Comparison of ENCODE assay signal across 8 mouse cellular contexts in genomic region chr4:107802185-107802449, GRCm38 (mm10). TPM values are rescaled to one million over a fixed set of nuclear protein-coding genes. Genes with fewer than 3 reads are reported as not detected.
DNase-seq lines count a peak whose midpoint lies in the region; ATAC-seq and TF ChIP-seq lines count a peak whose summit lies in the region.

TSS of gene Lrp8 (plus strand) at chr4:107802261.

- peak within 1 kb of the TSS; percentile 98 for H3K4me2 ChIP-seq in heart, embryonic 13.5 days
- H3K4me2 ChIP-seq in neural tube, embryonic 12.5 days (replicated peaks): peak within 1 kb of the TSS; percentile 73

- WGBS in heart, embryonic 13.5 days: 2% methylated on average over 22 of the region's 44 CpGs
- 2% methylated on average over 44 of the region's 44 CpGs for WGBS in forebrain, embryonic 10.5 days
- WGBS in neural tube, embryonic 12.5 days: 0% methylated on average over 37 of the region's 44 CpGs

- TF ChIP-seq CTCF in E14TG2a.4 (conservative IDR thresholded peaks at IDR 0.05; ENCODE audit: low read length): no peak

- ATAC-seq in heart, embryonic 13.5 days (ENCODE audit: extremely low read depth, insufficient number of reproducible peaks, low FRiP score, low TSS enrichment): no peak
- no peak for ATAC-seq in neural tube, embryonic 12.5 days (ENCODE audit: low FRiP score, low read depth)

- H3K4me3 ChIP-seq in heart, embryonic 13.5 days: peak within 1 kb of the TSS; percentile 80
- H3K4me3 ChIP-seq in E14TG2a.4 (replicated peaks; ENCODE audit: low read length): peak within 1 kb of the TSS; percentile 86
- H3K4me3 ChIP-seq in forebrain, embryonic 10.5 days: peak within 1 kb of the TSS; percentile 87
- H3K4me3 ChIP-seq in neural tube, embryonic 12.5 days: peak within 1 kb of the TSS; percentile 85

- H3K9me3 ChIP-seq in heart, embryonic 13.5 days: no peaks in the 10 kb centered on the region
- H3K9me3 ChIP-seq in E14TG2a.4 (ENCODE audit: low read length): no peaks in the 10 kb centered on the region
- no peaks in the 10 kb centered on the region for H3K9me3 ChIP-seq in forebrain, embryonic 10.5 days
- H3K9me3 ChIP-seq in neural tube, embryonic 12.5 days: no peaks in the 10 kb centered on the region

- intact Hi-C loops in left cerebral cortex, postnatal 10 days (cut with DNase I): loop anchor here (2.0 kb wide), 1 partner anchor 63 kb away; no protein-coding TSS in a partner anchor

- H3K27me3 ChIP-seq in heart, embryonic 13.5 days (replicated peaks): peaks cover 85% of the 10 kb centered on the region
- peaks cover 77% of the 10 kb centered on the region for H3K27me3 ChIP-seq in E14TG2a.4 (ENCODE audit: insufficient read depth, low read length)
- H3K27me3 ChIP-seq in forebrain, embryonic 10.5 days (ENCODE audit: poor library complexity, severe bottlenecking): 0 out of 2 replicates have a peak, but pooled peaks cover 16% of the 10 kb centered on the region
- H3K27me3 ChIP-seq in neural tube, embryonic 12.5 days (replicated peaks): no peaks in the 10 kb centered on the region

- DNase-seq in heart, postnatal 4 days: no peak
- DNase-seq in forebrain, embryonic 10.5 days (ENCODE audit: extremely low spot score, low spot score): no peak
- peak in 1 of 2 experiments; percentile 92 for DNase-seq in left cerebral cortex, postnatal 10 days (ENCODE audit: extremely low spot score in 1 of 2, low spot score in 2 of 2)
- DNase-seq in adrenal gland, adult 8-10 months: no peak
- no peak for DNase-seq in adrenal gland, adult 2 months

- H3K36me3 ChIP-seq in heart, embryonic 13.5 days: no peaks in the 10 kb centered on the region
- H3K36me3 ChIP-seq in E14TG2a.4 (ENCODE audit: insufficient read depth, low read length): peaks cover 5% of the 10 kb centered on the region; the same call in 1 of the 2 replicates
- H3K36me3 ChIP-seq in forebrain, embryonic 10.5 days (replicated peaks): peaks cover 30% of the 10 kb centered on the region
- peaks cover 20% of the 10 kb centered on the region for H3K36me3 ChIP-seq in neural tube, embryonic 12.5 days

- peak within 1 kb of the TSS; percentile 84 for H3K9ac ChIP-seq in heart, embryonic 13.5 days
- H3K9ac ChIP-seq in neural tube, embryonic 12.5 days: peak within 1 kb of the TSS; percentile 89

- peaks cover 26% of the 10 kb centered on the region for H3K4me1 ChIP-seq in heart, embryonic 13.5 days
- H3K4me1 ChIP-seq in E14TG2a.4 (replicated peaks; ENCODE audit: low read depth, low read length): peaks cover 49% of the 10 kb centered on the region
- peaks cover 59% of the 10 kb centered on the region for H3K4me1 ChIP-seq in forebrain, embryonic 10.5 days
- H3K4me1 ChIP-seq in neural tube, embryonic 12.5 days: peaks cover 42% of the 10 kb centered on the region

- H3K27ac ChIP-seq in heart, embryonic 13.5 days (replicated peaks): no peak within 1 kb of the TSS; the same call in 1 of the 2 replicates
- H3K27ac ChIP-seq in forebrain, embryonic 10.5 days: peak within 1 kb of the TSS; percentile 94
- H3K27ac ChIP-seq in neural tube, embryonic 12.5 days: peak within 1 kb of the TSS; percentile 96

RNA-seq across cellular contexts. Expression of gene Lrp8, which starts in this region (rescaled TPM):
- 0.51 and 1.2 TPM in 2 replicates for polyA plus RNA-seq in heart, embryonic 13.5 days (2015; fragmentation: Nextera tagmentation; extraction: Ambion mirVana)
- total RNA-seq in heart, postnatal 4 days (2021): 1 to 10 TPM; 1.7 to 1.8 TPM
- 11.2 and 11.3 TPM in 2 replicates for polyA plus RNA-seq in forebrain, embryonic 10.5 days (2016; fragmentation: Nextera tagmentation; extraction: Ambion mirVana)
- total RNA-seq in left cerebral cortex, postnatal 10 days (2021): 100 to 1,000 TPM; 165 to 168 TPM
- polyA plus RNA-seq in neural tube, embryonic 12.5 days (2016; fragmentation: Nextera tagmentation; extraction: Ambion mirVana): 47.6 and 53.9 TPM in 2 replicates
- total RNA-seq in adrenal gland, adult 8-10 months (2022): 10 to 100 TPM in 1 of 4 experiments, 1 to 10 TPM in 3; 7.2 to 12.5 (median 8.8) TPM
- total RNA-seq in adrenal gland, adult 2 months (2021): 1 to 10 TPM; 9.5 to 9.8 TPM
- polyA plus RNA-seq in adrenal gland, adult 2 months (2012; rRNA removed): 14.0 and 15.9 TPM in 2 replicates

Comparison
In these comparisons a context has a peak if more than half of its experiments do, and no peak if none do; other contexts are left out.
1. RNA of gene Lrp8 (total RNA-seq): 165 to 168 TPM in left cerebral cortex, postnatal 10 days; 9.5 to 9.8 TPM in adrenal gland, adult 2 months, 7.2 to 12.5 TPM in adrenal gland, adult 8-10 months and 1.7 to 1.8 TPM in heart, postnatal 4 days; every median in the first group is over 10 times any median in the second.
2. Peak in every context shown above with its lines, with median percentiles within 50 percentile points of each other: H3K4me3 ChIP-seq.